Mouse (Mus musculus) retina, postnatal 7 days (tissue): ENCODE measurements around the gene Cd200.

ENCODE experiments used
- DNase-seq: peaks from one replicate; pipeline ENCODE4 v3.0.0-alpha.2; 2012; ENCODE audit warnings: low read depth, low spot score

Gene Cd200

DNA sequence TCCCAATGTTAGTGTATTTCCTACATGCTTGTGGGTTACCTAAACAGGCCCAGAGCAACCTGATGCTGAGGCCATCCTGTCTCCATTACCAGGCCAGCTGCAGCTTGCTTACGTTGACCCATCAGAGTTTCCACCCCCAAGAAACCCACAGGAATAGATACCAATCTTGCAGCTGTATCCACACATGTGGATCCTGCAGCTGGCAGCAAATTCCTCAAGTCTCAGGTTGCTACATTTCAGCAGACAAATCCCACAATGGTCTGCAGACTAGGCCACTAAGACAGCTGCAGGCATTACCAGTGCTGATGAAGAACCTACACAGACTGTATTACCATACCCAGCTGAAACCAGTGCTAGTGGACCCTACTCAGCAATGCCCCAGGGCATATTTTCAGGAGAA lies 72.4 kb downstream of the Cd200 start:
- no peak for DNase-seq

DNA sequence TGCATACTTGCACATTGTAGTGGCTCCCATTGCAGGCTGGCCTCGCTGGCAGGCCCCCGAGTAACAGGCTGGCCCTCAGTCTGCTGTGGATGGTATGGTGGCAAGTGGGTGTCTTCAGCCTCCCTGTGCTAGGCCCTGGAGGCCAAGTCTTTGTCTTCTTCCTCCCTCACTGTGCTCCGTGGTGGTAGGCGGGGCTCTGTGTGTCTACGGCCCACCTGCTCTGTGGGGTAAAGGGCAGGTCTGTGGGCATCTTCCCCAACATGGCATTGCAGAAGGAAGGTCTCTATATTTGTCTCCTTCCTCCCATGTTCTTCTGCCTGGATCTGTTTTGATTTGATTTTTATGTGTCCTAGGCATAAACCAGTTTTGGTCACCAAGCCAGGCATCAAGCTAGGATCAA lies 74.0 kb downstream of the Cd200 start:
- no peak for DNase-seq

DNA sequence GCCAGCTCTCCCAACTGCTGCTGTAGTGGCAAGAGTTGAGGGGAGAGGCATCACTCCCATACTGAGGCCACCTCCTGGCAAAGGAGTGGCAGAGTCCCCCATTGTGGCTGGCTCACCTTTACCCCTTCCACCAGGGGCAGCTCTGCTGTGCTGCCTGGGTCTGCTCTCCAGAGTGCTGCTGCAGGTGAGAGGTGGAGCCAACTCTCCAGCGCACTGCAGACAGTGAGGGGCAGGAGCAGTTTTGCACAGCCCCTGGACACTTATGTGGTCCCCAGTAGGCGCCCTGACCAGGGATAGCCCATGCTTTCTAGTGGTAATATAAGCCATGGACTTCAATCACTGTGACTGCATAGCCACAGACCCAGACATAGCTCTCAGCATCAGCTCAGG lies 74.5 kb downstream of the Cd200 start:
- no peak for DNase-seq

DNA sequence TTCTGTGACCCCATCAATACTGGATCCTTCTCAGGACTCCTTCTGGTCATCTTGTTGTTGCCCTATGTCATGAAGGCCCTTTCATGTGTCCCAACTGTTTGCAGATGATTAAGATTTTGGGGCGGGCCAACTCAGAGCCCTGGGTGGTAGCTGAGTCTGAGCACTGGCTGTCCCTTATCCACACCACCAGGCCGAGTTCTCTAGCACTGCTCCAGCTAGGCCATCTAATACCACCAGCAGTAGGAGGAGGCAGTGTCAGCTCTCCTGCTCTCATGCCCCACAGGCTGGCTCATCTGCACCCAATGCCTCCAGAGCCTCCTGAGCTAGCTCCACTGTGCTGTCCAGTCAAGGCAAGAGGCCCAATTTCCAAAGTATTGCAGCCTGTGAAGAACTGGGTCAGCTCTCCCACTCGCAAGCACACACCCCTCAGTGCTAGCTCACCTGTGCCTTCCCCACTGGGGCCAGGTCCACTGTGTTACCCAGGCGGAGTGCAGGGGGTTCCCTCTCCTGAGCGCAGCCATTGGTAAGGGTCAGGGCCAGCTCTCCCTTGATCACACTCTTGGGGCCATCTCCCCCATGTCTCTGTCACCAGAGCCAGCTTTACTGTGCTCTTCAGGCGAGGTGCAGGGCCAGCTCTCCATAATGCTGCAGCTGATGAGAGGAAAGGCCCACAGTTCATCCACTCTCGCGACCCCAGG lies 75.0 kb downstream of the Cd200 start:
- no peak for DNase-seq

DNA sequence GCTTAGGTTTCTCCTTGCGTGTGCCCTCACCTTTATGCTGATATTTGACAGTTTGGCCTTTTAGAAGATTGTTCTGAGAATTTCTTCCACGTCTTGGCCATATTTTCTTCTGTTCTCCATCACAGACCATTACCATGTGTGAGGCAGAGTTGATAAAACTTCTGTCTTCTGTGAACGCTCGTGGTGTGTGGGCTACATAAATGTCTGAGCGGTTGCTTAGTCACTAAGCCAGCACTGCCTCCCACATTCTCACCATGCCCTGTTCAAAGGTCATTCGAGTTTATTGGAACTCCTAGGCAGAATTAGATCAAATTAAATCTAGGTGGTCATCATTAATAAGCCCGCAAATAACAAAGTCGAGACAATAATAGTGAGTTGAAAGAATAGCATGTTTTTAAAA lies 76.3 kb downstream of the Cd200 start:
- DNase-seq, result no peak
